Mouse (Mus musculus): Measurements from ENCODE around the gene Cyp2f2.

The Cyp2f2 gene

DNA sequence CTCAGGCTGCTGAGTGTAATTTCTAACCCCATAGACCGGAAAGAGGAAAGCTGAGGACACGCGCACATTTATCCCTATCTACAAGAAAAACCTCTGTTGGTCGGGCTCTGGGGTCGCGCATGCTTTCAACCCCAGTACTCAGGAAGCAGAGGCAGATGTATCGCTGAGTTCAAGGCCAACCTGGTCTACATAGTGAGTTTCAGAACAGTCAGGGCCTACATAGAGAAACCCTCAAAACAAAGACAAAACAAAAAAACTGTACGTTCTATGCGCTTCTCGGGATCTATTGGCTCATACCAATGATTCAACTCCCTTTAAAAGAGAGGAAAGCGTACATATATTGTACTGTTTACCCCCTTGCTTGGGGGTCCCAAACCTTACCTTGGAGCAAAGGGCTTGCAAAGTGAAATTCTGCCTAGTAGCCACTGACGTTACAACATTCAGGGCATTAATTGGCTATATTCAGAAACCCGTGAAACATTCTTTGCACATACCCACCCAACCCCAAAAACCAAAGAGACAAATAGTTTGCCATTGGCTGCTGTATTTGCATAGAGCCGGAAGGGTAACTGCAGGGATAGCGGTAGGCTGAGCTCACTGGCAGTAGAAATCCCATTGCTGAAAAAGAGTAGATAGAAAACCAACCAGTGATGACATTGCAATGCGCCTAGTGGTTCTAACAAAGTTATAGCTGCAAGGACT, 59.7 kb downstream of the Cyp2f2 start:
- DNase-seq, result no peak

GRCm38 (mm10) chr7:27180036-27180435, 60.3 kb downstream of the Cyp2f2 start:
- DNase-seq, result peak; percentile 44 to 64

DNA sequence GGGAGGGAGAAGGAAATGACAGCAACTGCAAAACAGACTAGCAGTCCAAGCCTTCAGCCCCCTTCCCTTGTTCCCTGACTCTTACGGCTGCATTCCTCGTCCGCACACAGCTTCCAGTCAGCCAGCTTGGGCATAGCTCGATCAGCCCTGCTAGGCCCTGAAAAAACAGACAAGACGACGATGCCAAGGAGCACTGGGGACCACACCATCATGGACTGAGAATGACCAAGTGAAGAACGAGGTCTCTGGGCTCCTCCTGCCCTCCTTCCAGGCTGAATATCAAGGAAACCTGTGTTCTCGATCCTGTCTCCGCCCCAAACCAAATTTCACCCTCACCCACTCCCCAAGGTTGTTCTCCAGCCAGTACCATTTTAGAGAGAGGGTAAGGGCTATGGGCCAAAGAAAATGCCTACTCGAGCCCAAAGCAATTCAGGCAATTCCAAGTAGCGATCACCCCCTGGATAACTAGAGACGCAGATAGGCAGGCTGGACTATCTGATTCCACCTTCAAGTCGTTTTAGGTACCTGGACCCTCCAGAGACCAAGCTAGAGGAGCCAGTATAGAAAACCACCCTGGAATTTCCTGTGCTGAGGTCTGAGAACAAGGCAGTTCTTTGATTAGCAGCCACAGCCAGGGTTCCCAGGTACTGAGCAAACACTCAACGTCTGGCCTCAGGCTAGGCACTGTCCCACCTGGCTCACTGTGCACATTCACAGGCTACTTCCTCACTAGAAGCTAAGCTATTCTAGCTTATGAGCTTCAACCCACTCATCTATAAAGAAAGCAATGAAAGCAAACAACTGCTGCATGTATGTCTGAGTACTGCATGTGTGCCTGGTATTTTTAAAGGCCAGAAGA, 61.4 kb downstream of the Cyp2f2 start, which contains the start of the genes Gm21983 and Mia:
Gene Gm21983 (minus strand): TSS at position 250 of the 859 bp plus-strand sequence.
Gene Mia (minus strand): TSS at position 321 of the 859 bp plus-strand sequence.
- peak in 1 of 2 experiments; percentile 51 for DNase-seq

GRCm38 (mm10) chr7:27182498-27182897, 62.8 kb downstream of the Cyp2f2 start:
- DNase-seq, result no peak
